Mouse (Mus musculus) hindbrain, embryonic 16.5 days (tissue): ENCODE results near the gene Pogz. TPM values are rescaled to one million over a fixed set of nuclear protein-coding genes. Genes with fewer than 3 reads are reported as not detected.

ENCODE experiments used
- polyA plus RNA-seq: library from polyadenylated mRNA; unstranded; fragments of >200 nt; fragmentation: Nextera tagmentation; extraction: Ambion mirVana; gene quantifications from 2 replicates; pipeline ENCODE4 v1.2.1, GENCODE M21; 2015

The Pogz gene
- polyA plus RNA-seq, 1 experiment from 2014 or later, result 16.4 TPM

Other genes with a start within 250 kb of the Pogz start
- gene Gm10972, start 194.5 kb upstream of the Pogz start, polyA plus RNA-seq, result not detected in 2 replicates
- gene Tuft1, start 178.7 kb upstream of the Pogz start, polyA plus RNA-seq, result 9.0 TPM in 2 replicates
- gene Selenbp2, start 144.0 kb upstream of the Pogz start, polyA plus RNA-seq, result 0.75 TPM in 1 of 2 replicates, not detected in the other
- 14.4 and 15.4 TPM in 2 replicates for gene Cgn, start 51.1 kb upstream of the Pogz start, polyA plus RNA-seq
- 358 and 373 TPM in 2 replicates for gene Psmb4, start 49.4 kb downstream of the Pogz start, polyA plus RNA-seq
- 18.1 and 23.5 TPM in 2 replicates for gene Selenbp1, start 95.5 kb downstream of the Pogz start, polyA plus RNA-seq
- gene Rfx5, start 116.5 kb downstream of the Pogz start, polyA plus RNA-seq, result 6.1 and 7.1 TPM in 2 replicates
- gene Pi4kb, start 137.2 kb downstream of the Pogz start, polyA plus RNA-seq, result 22.1 and 26.2 TPM in 2 replicates
- 15.9 and 22.0 TPM in 2 replicates for gene Zfp687, start 177.9 kb downstream of the Pogz start, polyA plus RNA-seq
- 267 and 288 TPM in 2 replicates for gene Psmd4, start 205.0 kb downstream of the Pogz start, polyA plus RNA-seq